Mouse (Mus musculus) cortical plate, adult 2 months (tissue): ENCODE measurements at regions not wholly inside any gene's neighbourhood (a gene's known extent, or its start where the extent isn't known, plus 50 kb on each side); places are given as distances from the start of the nearest gene placed in this dataset.

Experiments
- CTCF ChIP-seq: fragments of 200-500 bp; IDR thresholded peaks from 2 replicates; pipeline ENCODE4 v1.5.1; 2011; ENCODE audit warnings: mild to moderate bottlenecking, control low read depth, low read length; ENCODE audit not compliant: insufficient read depth; ENCODE audit errors: extremely low read depth
- POLR2A ChIP-seq: fragments of 200-500 bp; IDR thresholded peaks from 2 replicates; pipeline ENCODE4 v1.6.1; 2011; ENCODE audit warnings: mild to moderate bottlenecking, low read length, control low read depth; ENCODE audit not compliant: insufficient read depth; ENCODE audit errors: extremely low read depth

- TF ChIP-seq POLR2A, result no peak
- TF ChIP-seq CTCF, result no peak
Measured at GRCm38 (mm10) chr1:183679949-183680348, 261.9 kb downstream of the Hhipl2 start.
